Mouse (Mus musculus) limb, embryonic 13.5 days (tissue): ENCODE data around the gene Defb48. TPM values are rescaled to one million over a fixed set of nuclear protein-coding genes. Genes with fewer than 3 reads are reported as not detected.

Source experiments
- ATAC-seq: fragments of 200-750 bp; cut with Nextera tagmentation; 2 replicates; pipeline ENCODE4 v1.8.0; 2017; ENCODE audit warnings: low read depth, moderate number of reproducible peaks, moderate TSS enrichment; ENCODE audit not compliant: low FRiP score
- H3K27ac ChIP-seq: fragments of 300-500 bp; sonication (generic); 2 replicates; pipeline ENCODE4 v1.5.1; 2015; ENCODE audit warnings: inconsistent platforms, mild to moderate bottlenecking, moderate library complexity
- H3K27me3 ChIP-seq: fragments of 300-500 bp; sonication (generic); 2 replicates; pipeline ENCODE4 v1.6.1; 2015; ENCODE audit warnings: mild to moderate bottlenecking, inconsistent platforms
- H3K36me3 ChIP-seq: fragments of 300-500 bp; sonication (generic); 2 replicates; pipeline ENCODE4 v1.6.1; 2015; ENCODE audit warnings: inconsistent platforms, mild to moderate bottlenecking, moderate library complexity
- H3K4me1 ChIP-seq: fragments of 300-500 bp; sonication (generic); 2 replicates; pipeline ENCODE4 v1.6.1; 2015; ENCODE audit warnings: inconsistent platforms
- H3K4me2 ChIP-seq: fragments of 300-500 bp; sonication (generic); replicated peaks from 2 replicates; pipeline ENCODE4 v1.6.1; 2015; ENCODE audit warnings: inconsistent platforms, mild to moderate bottlenecking, moderate library complexity
- H3K4me3 ChIP-seq: fragments of 300-500 bp; sonication (generic); 2 replicates; pipeline ENCODE4 v1.5.1; 2015; ENCODE audit warnings: moderate library complexity, mild to moderate bottlenecking, inconsistent platforms
- H3K9ac ChIP-seq: fragments of 300-500 bp; sonication (generic); 2 replicates; pipeline ENCODE4 v1.6.1; 2015; ENCODE audit warnings: mild to moderate bottlenecking, inconsistent platforms
- H3K9me3 ChIP-seq: fragments of 300-500 bp; sonication (generic); 2 replicates; pipeline ENCODE4 v1.6.1; 2016; ENCODE audit warnings: inconsistent platforms
- WGBS: fragments of 180-500 bp; shearing (Covaris S2); methylation state at CpG from one replicate; pipeline ENCODE4 v1.1.7; 2015; 5-methylcytosine and 5-hydroxymethylcytosine counted together
- polyA plus RNA-seq: library from polyadenylated mRNA; unstranded; fragments of >200 nt; fragmentation: Nextera tagmentation; extraction: Ambion mirVana; gene quantifications from 2 replicates; pipeline ENCODE4 v1.2.1, GENCODE M21; 2015

Defb48 gene
- polyA plus RNA-seq, 1 experiment from 2014 or later: not detected

DNA sequence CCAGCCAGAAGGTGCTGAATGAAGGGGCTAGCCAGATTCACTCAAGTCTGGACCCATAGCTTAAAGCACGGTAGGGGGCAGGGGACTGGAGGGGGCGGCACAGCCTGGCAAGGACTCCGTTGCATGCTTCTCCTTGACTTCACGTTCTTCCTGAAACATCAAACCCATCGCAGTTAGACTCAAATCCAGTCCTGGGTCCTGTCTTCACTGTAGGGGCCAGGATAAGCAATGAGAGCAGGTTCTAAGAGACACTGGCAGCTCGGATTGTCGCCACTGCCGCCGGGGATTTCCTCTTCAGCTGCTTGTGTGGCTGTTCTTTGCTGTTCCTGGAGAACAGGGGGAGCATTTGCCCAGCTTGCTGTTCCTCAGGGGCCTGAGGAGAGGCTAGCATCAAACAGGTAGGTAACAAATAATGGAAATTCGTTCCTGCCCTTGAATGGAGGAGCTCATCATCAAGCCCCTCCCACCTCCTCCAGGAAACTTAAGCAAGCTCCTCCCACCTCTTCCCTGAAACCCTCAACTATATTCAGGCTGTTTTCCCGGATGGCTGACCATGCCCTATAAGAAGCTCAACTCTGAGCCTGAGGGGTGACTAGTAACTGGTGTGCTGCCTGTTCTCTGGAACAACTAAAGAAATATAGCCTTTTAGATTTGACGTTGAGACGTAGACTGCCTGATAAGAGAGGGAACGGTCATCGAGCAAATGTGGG is 18.3 kb downstream of the Defb48 start:
- H3K4me2 ChIP-seq: peak overlapping the region; percentile 59
- peaks cover 5% of the 10 kb centered on the region; the same call in 1 of the 2 replicates for H3K36me3 ChIP-seq
- H3K27ac ChIP-seq: no peak overlapping the region
- H3K4me3 ChIP-seq: peak overlapping the region; percentile 34
- 14% methylated on average over 15 of the region's 15 CpGs for WGBS
- ATAC-seq: no peak
- peak overlapping the region; percentile 21; the same call in 1 of the 2 replicates for H3K9ac ChIP-seq
- no peaks in the 10 kb centered on the region for H3K27me3 ChIP-seq
- H3K4me1 ChIP-seq: peaks cover 12% of the 10 kb centered on the region
- no peaks in the 10 kb centered on the region for H3K9me3 ChIP-seq

GRCm38 (mm10) chr14:62965342-62965741 is 19.0 kb downstream of the Defb48 start:
- Histone ChIP-seq H3K4me2 (peak overlapping the region; percentile 59), H3K9ac (no peak overlapping the region), H3K36me3 (peaks cover 5% of the 10 kb centered on the region; the same call in 1 of the 2 replicates), H3K27me3 (no peaks in the 10 kb centered on the region), H3K4me3 (no peak overlapping the region), H3K4me1 (peaks cover 12% of the 10 kb centered on the region), H3K9me3 (no peaks in the 10 kb centered on the region), H3K27ac (no peak overlapping the region)
- WGBS: 80% methylated on average over 5 of the region's 5 CpGs
- no peak for ATAC-seq

- WGBS: 92% methylated on average over 4 of the region's 4 CpGs
- no peaks in the 10 kb centered on the region for H3K27me3 ChIP-seq
- H3K36me3 ChIP-seq: peaks cover 18% of the 10 kb centered on the region
- H3K4me2 ChIP-seq: no peak overlapping the region
- no peak overlapping the region for H3K27ac ChIP-seq
- no peak overlapping the region for H3K4me3 ChIP-seq
- H3K9ac ChIP-seq: no peak overlapping the region
- H3K9me3 ChIP-seq: no peaks in the 10 kb centered on the region
- ATAC-seq: no peak
- peaks cover 12% of the 10 kb centered on the region for H3K4me1 ChIP-seq
Measured at GRCm38 (mm10) chr14:62963632-62964031, 20.7 kb downstream of the Defb48 start.

- no peaks in the 10 kb centered on the region for H3K9me3 ChIP-seq
- H3K36me3 ChIP-seq: peaks cover 74% of the 10 kb centered on the region
- H3K4me3 ChIP-seq: no peak overlapping the region
- no peaks in the 10 kb centered on the region for H3K27me3 ChIP-seq
- no peak overlapping the region for H3K4me2 ChIP-seq
- no peak overlapping the region for H3K27ac ChIP-seq
- no peaks in the 10 kb centered on the region for H3K4me1 ChIP-seq
- ATAC-seq: no peak
- no peak overlapping the region for H3K9ac ChIP-seq
- 91% methylated on average over 9 of the region's 9 CpGs for WGBS
Measured at GRCm38 (mm10) chr14:62956091-62956490, 28.2 kb downstream of the Defb48 start.

DNA sequence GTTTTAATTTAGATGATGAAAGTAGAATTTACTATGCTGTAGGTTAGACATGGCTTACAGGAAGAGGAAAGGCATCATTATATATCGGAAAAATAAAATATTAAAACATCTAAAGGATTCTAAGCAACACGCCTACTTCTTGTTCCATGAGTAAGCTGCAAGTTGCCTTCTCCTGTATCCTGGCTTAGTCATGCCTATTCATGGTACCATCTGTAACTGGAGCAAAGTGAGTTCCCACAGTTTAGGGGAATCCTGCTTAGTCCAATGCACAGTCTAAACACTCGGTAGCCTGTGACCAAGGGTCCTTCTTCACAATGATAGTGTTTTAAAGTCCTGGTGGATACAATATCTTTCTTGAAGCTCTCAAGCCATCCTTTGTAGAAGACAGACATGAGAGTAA is 37.5 kb downstream of the Defb48 start:
- Histone ChIP-seq H3K27ac (no peak overlapping the region), H3K4me1 (no peaks in the 10 kb centered on the region), H3K4me2 (no peak overlapping the region), H3K4me3 (no peak overlapping the region), H3K9me3 (no peaks in the 10 kb centered on the region), H3K36me3 (peaks cover 40% of the 10 kb centered on the region), H3K27me3 (no peaks in the 10 kb centered on the region), H3K9ac (no peak overlapping the region)
- WGBS: 95% methylated on average over 3 of the region's 3 CpGs
- no peak for ATAC-seq

DNA sequence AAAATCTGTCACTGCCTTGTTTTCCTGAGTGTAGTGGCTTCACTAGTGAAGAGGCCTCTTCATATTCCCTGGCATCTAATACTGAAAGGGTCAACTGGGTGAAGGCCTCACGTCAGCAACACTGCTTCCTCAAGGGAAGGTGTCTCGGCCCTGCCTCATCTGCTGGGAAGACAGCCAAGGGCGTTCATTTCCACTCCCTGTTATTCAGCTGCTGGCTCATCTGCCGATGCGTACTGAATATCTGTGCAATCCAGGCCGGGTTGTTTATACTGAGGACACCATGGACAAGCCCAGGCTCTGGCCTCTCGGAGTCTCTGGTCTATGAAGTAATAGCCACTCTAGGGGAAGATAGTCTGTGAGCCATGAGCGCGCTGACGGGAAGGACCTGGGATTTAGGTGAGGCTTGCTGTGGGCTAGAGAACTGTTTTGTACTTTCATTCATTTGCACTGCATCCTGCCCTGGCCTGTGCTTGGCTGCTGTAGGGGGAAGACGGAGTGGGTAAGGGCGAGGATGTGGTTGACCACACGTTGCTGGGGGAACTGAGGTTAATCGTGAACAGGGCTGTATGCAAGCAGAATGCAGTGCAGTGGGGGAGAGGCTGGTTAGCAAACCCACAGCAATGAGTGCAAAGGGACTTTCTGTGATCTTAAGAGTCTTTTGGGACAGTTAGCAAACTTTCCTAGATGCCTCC is 43.8 kb downstream of the Defb48 start:
- Histone ChIP-seq H3K36me3 (peaks cover 35% of the 10 kb centered on the region), H3K9me3 (peaks cover 6% of the 10 kb centered on the region; the same call in 1 of the 2 replicates), H3K9ac (no peak overlapping the region), H3K4me1 (no peaks in the 10 kb centered on the region), H3K4me2 (no peak overlapping the region), H3K27ac (no peak overlapping the region; the same call in 1 of the 2 replicates), H3K4me3 (no peak overlapping the region), H3K27me3 (no peaks in the 10 kb centered on the region)
- ATAC-seq: no peak
- 81% methylated on average over 14 of the region's 14 CpGs for WGBS

GRCm38 (mm10) chr14:62939435-62939834 is 44.9 kb downstream of the Defb48 start:
- ATAC-seq: no peak
- Histone ChIP-seq H3K4me2 (no peak overlapping the region), H3K9me3 (peaks cover 6% of the 10 kb centered on the region; the same call in 1 of the 2 replicates), H3K27me3 (no peaks in the 10 kb centered on the region), H3K36me3 (peaks cover 32% of the 10 kb centered on the region), H3K4me3 (no peak overlapping the region), H3K4me1 (no peaks in the 10 kb centered on the region), H3K27ac (no peak overlapping the region), H3K9ac (no peak overlapping the region)
- WGBS: 94% methylated on average over 3 of the region's 3 CpGs

DNA sequence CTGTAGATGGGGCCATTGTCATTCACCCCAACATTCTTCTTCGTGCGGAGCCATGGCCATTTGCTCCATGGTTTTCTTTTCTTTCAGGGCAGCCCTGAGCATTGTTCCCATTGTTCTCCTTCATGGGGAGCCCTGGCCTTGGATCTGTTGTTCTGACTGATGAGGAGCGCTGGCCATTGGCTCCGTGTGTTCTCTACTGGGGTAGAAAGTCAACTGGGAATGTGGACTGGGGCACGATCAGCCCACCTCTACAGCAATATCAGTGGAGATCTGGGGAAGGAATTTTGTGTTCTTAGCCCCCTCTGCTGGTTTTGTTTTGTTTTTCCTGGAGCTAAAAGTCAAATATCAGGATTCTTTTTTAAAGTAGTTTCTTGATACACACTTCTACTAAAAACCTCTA is 46.6 kb downstream of the Defb48 start:
- Histone ChIP-seq H3K4me3 (no peak overlapping the region), H3K27me3 (no peaks in the 10 kb centered on the region), H3K4me1 (no peaks in the 10 kb centered on the region), H3K4me2 (no peak overlapping the region), H3K36me3 (peaks cover 22% of the 10 kb centered on the region), H3K9ac (no peak overlapping the region), H3K27ac (no peak overlapping the region), H3K9me3 (peaks cover 6% of the 10 kb centered on the region; the same call in 1 of the 2 replicates)
- no peak for ATAC-seq
- WGBS: 80% methylated on average over 5 of the region's 5 CpGs

DNA sequence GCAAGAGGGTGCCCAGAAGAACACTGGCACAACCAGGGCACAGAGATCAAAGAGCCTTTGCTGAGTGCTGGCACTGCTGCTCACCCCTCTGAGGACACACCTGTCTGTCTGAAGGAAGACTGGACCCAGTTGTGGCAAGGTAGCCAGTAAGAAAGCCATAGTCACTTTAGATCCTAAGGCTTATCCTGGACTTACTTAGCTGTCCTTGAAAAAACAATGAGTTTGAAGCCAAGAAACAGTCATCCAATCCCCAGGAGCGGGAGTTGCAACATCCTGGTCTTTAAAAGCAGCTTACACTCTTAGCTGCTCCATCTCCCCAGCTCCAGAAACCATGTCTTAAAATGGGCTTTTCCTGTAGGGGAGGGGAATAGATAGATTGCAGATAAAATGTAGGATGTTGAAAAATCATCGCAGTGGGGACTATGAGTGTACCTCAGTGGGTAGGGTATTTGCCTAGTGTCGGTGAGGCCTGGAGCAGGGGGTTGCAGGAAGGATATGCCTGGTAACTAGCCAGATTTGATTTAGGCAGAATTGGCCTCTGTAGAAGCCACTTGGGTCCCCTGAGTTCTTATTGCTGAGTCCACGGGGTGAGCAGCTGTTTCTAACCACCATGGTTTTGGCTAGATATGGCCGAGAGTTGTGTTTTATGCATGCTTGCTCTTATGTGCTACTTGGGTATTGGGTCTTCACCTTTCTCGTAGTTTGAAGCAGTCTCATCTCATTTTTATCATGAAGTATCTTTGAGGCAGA is 47.5 kb downstream of the Defb48 start:
- no peak for ATAC-seq
- WGBS: 93% methylated on average over 6 of the region's 6 CpGs
- no peak overlapping the region for H3K9ac ChIP-seq
- H3K9me3 ChIP-seq: peaks cover 6% of the 10 kb centered on the region; the same call in 1 of the 2 replicates
- H3K36me3 ChIP-seq: peaks cover 17% of the 10 kb centered on the region
- no peaks in the 10 kb centered on the region for H3K4me1 ChIP-seq
- H3K27ac ChIP-seq: no peak overlapping the region
- no peak overlapping the region for H3K4me2 ChIP-seq
- H3K27me3 ChIP-seq: no peaks in the 10 kb centered on the region
- H3K4me3 ChIP-seq: no peak overlapping the region

GRCm38 (mm10) chr14:62935361-62935760 is 48.9 kb downstream of the Defb48 start:
- 82% methylated on average over 9 of the region's 9 CpGs for WGBS
- Histone ChIP-seq H3K4me1 (no peaks in the 10 kb centered on the region), H3K36me3 (peaks cover 30% of the 10 kb centered on the region), H3K27me3 (no peaks in the 10 kb centered on the region), H3K4me2 (no peak overlapping the region), H3K27ac (no peak overlapping the region), H3K4me3 (no peak overlapping the region), H3K9me3 (peaks cover 6% of the 10 kb centered on the region; the same call in 1 of the 2 replicates), H3K9ac (no peak overlapping the region)
- no peak for ATAC-seq

DNA sequence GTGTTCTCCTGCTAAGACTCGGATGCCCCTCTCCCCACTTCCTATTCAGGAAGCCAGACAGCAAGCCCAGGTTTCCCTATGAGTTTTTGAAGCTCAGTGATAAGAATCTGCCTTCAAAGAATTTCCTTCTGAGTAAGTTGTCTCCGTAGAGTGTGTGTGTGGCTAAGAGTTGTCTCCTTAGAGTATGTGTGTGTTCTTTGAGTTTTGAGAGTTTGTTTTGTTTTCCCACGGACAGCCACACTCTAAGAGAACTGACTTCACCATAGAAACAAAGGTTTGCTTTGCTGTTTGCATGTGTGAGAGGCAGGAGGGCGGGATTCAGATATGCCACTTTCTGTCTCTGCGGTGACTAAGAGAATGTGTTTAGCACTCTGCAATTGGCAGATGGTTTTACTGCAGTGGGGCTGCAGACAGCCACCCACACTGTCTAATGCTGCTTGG is 56.2 kb downstream of the Defb48 start:
- no peak overlapping the region for H3K27ac ChIP-seq
- H3K9ac ChIP-seq: no peak overlapping the region
- no peaks in the 10 kb centered on the region for H3K27me3 ChIP-seq
- no peaks in the 10 kb centered on the region for H3K9me3 ChIP-seq
- H3K4me3 ChIP-seq: no peak overlapping the region
- H3K4me1 ChIP-seq: no peaks in the 10 kb centered on the region
- no peak overlapping the region for H3K4me2 ChIP-seq
- ATAC-seq: no peak
- H3K36me3 ChIP-seq: peaks cover 41% of the 10 kb centered on the region
- WGBS: 73% methylated on average over 5 of the region's 5 CpGs
